Mouse (Mus musculus): ENCODE measurements around the gene Ephx1. TPM values are rescaled to one million over a fixed set of nuclear protein-coding genes. Genes with fewer than 3 reads are reported as not detected.

The Ephx1 gene
- polyA plus RNA-seq, 1 experiment from 2014 or later: 0.87 TPM

DNA sequence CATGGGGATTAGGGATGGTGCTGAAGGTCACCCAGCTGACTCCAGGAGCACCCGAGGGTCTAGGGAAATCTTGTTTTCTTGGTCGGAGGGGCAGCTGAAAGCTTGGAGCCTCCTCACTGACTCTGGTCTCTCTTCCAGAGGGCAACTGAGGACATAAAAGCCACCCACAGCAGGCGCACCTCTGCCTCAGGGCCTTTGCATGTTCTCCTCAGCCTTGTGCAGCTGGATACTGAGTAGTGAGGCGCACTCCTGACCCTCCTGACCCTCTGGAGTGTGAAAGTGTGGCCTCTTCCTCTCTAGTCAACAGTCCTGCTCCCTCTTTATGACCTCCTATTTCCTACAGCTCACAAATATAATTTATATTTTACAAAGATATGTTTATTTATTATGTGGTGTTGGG lies 4.7 kb downstream of the Ephx1 start:
- DNase-seq (ENCODE audit: low spot score, missing footprints) (no peak), ATAC-seq (ENCODE audit: low FRiP score) (no peak)
- no peaks in the 10 kb centered on the region; the same call in 1 of the 2 replicates for H3K27me3 ChIP-seq (ENCODE audit: control insufficient read depth, insufficient read depth, low read length)
- H3K4me3 ChIP-seq (ENCODE audit: low read depth, low read length): no peak overlapping the region
- WGBS: 71% methylated on average over 4 of the region's 4 CpGs
- H3K27ac ChIP-seq (ENCODE audit: low read depth, low read length): no peak overlapping the region
- peaks cover 5% of the 10 kb centered on the region for H3K4me1 ChIP-seq (ENCODE audit: control insufficient read depth, insufficient read depth, low read length)
- no peaks in the 10 kb centered on the region for H3K9me3 ChIP-seq (ENCODE audit: control insufficient read depth, low read length)
- H3K4me2 ChIP-seq: no peak overlapping the region
- H3K36me3 ChIP-seq (ENCODE audit: control insufficient read depth, insufficient read depth, low read length): no peaks in the 10 kb centered on the region
- no peak overlapping the region for H3K9ac ChIP-seq (ENCODE audit: low read length)

DNA sequence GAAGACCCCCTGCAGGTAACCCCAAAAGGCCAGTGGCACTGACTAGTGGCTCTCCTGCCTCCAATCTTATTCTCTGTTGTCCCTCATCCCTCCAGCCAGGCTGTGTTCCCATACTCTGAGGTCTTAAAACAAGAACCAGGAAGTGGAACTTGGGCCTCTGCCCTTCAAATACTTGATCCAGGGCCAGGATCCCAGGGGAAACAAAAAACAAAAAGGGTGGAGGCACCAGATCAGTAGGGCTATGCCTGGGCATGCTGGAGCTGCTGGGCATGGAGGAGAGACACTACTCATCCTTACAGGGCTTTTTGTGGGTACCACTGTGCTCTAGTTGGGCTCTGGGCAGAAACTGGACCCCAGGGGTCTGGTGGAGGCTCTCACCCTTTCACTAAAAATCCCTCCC lies 5.1 kb downstream of the Ephx1 start:
- ATAC-seq (ENCODE audit: low FRiP score): no peak
- H3K4me2 ChIP-seq: no peak overlapping the region
- no peaks in the 10 kb centered on the region; the same call in 1 of the 2 replicates for H3K27me3 ChIP-seq (ENCODE audit: control insufficient read depth, insufficient read depth, low read length)

DNA sequence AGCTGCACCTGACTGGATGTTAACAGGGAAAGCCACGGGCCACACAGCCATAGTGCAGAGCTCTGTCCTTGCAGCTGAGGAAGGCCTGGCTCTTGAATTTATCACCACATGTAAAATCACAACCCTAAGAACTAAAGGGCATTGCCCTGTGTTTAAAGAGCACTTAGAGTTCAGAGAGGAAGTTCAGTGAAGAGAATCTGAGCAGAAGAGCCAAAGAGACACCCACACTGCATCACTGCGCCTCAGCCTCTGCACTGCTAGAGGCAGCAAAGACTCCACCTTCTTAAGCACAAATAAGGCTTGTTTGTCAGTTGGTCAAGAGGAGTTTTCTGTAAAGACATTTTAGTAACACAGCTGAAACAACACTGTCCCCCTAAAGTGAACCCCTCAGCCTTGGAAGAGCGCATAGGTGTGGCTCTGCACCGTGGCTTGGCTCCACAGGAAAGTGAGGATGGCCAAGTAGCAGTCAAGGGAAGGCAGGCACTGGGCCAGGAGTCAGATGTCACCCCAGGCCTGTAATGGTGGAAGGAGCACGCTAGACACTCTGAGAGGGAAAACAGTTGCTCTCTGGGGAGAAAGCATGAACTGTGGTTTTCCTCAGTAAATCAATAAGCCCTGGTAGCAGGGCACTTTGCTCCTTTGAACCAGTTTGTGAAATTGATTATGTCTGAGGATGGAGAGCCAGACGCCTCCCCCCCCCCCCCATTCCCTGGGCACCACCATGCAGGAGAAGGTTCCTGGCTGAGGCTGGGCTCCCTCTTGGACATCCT lies 5.8 kb downstream of the Ephx1 start:
- Histone ChIP-seq H3K27ac (ENCODE audit: low read depth, low read length) (no peak overlapping the region), H3K27me3 (ENCODE audit: control insufficient read depth, insufficient read depth, low read length) (no peaks in the 10 kb centered on the region; the same call in 1 of the 2 replicates), H3K36me3 (ENCODE audit: control insufficient read depth, insufficient read depth, low read length) (no peaks in the 10 kb centered on the region), H3K4me2 (no peak overlapping the region), H3K9ac (ENCODE audit: low read length) (no peak overlapping the region), H3K4me3 (ENCODE audit: low read depth, low read length) (no peak overlapping the region), H3K9me3 (ENCODE audit: control insufficient read depth, low read length) (no peaks in the 10 kb centered on the region), H3K4me1 (ENCODE audit: control insufficient read depth, insufficient read depth, low read length) (peaks cover 5% of the 10 kb centered on the region)
- DNase-seq (ENCODE audit: low spot score, missing footprints): no peak
- WGBS: 70% methylated on average over 6 of the region's 6 CpGs
- ATAC-seq (ENCODE audit: low FRiP score): no peak

More for the DNA sequence above, 5.1 kb downstream of the Ephx1 start:
- Histone ChIP-seq H3K36me3 (ENCODE audit: control insufficient read depth, insufficient read depth, low read length) (no peaks in the 10 kb centered on the region), H3K27ac (ENCODE audit: low read depth, low read length) (no peak overlapping the region), H3K9me3 (ENCODE audit: control insufficient read depth, low read length) (no peaks in the 10 kb centered on the region), H3K4me1 (ENCODE audit: control insufficient read depth, insufficient read depth, low read length) (peaks cover 5% of the 10 kb centered on the region), H3K9ac (ENCODE audit: low read length) (no peak overlapping the region), H3K4me3 (ENCODE audit: low read depth, low read length) (no peak overlapping the region)
- DNase-seq (ENCODE audit: low spot score, missing footprints): no peak

DNA sequence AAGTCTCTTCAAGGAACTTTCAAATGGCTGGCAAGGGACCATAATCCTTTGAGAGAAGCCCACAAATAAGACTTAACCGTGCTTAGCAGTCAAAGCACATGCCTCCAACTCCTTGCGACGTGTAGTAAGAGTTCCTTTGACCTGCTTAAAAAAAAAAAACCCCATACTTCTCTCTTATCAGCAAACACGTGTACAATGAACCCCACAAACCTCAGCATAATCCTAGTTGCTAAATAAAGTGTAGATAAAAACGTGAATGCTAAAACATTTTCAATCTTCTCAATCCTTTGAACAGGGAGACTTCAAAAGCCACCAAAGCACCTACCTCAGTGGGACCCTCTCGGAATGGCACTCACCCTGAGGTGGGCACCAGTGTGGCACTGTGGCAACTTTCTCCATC lies 7.3 kb downstream of the Ephx1 start:
- Histone ChIP-seq H3K4me3 (ENCODE audit: low read depth, low read length) (no peak overlapping the region), H3K4me2 (no peak overlapping the region), H3K9me3 (ENCODE audit: control insufficient read depth, low read length) (no peaks in the 10 kb centered on the region), H3K9ac (ENCODE audit: low read length) (no peak overlapping the region), H3K27ac (ENCODE audit: low read depth, low read length) (no peak overlapping the region), H3K27me3 (ENCODE audit: control insufficient read depth, insufficient read depth, low read length) (no peaks in the 10 kb centered on the region; the same call in 1 of the 2 replicates), H3K36me3 (ENCODE audit: control insufficient read depth, insufficient read depth, low read length) (no peaks in the 10 kb centered on the region), H3K4me1 (ENCODE audit: control insufficient read depth, insufficient read depth, low read length) (peaks cover 5% of the 10 kb centered on the region)
- DNase-seq (ENCODE audit: low spot score, missing footprints): no peak
- 72% methylated on average over 6 of the region's 6 CpGs for WGBS
- no peak for ATAC-seq (ENCODE audit: low FRiP score)

DNA sequence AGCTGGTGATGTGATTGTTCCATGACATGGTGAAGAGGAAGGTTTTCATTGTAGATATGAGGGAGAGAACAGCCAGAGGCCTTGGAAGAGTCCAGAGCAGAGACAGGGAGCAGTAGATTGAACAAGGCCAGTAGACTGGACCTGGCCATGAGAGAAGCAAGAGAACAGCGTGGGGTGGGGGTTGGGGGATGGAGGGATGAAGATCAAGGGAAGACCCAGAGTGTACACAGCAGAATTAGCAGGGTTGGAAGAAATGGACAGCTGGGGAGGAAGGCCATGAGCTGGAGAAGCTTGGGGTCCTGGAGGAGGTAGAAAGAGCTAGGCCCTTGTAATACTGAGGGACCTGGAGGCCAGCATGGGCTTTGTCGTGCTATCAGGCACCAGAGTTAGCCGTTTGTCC lies 8.3 kb downstream of the Ephx1 start:
- 76% methylated on average over 3 of the region's 3 CpGs for WGBS

DNA sequence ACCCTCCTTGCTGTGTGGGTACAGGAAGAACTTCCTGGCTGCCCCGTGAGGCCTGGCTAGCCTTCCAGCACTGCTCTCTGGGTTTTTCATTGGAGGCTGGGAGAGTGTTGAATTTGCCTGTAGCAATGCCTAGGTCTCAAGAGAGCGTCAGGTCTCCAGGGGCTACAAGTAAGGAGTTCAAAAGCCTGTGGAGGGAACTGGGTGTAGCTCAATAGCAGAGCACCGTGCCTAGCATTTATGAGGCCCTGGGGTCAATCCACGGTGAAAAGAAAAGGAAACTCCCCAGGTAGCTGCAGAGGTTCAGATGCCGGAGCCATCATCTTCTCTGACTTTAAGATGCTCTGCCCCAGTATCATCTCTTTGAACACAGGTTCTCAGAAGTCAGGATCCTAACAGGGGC lies 9.1 kb downstream of the Ephx1 start:
- Histone ChIP-seq H3K4me1 (ENCODE audit: control insufficient read depth, insufficient read depth, low read length) (peaks cover 4% of the 10 kb centered on the region), H3K4me3 (ENCODE audit: low read depth, low read length) (no peak overlapping the region), H3K9ac (ENCODE audit: low read length) (no peak overlapping the region), H3K9me3 (ENCODE audit: control insufficient read depth, low read length) (no peaks in the 10 kb centered on the region), H3K4me2 (no peak overlapping the region), H3K27me3 (ENCODE audit: control insufficient read depth, insufficient read depth, low read length) (no peaks in the 10 kb centered on the region; the same call in 1 of the 2 replicates), H3K27ac (ENCODE audit: low read depth, low read length) (no peak overlapping the region), H3K36me3 (ENCODE audit: control insufficient read depth, insufficient read depth, low read length) (no peaks in the 10 kb centered on the region)
- DNase-seq (ENCODE audit: low spot score, missing footprints) (no peak), ATAC-seq (ENCODE audit: low FRiP score) (no peak)
- WGBS: 66% methylated on average over 5 of the region's 5 CpGs

More for the DNA sequence above, 8.3 kb downstream of the Ephx1 start:
- ATAC-seq (ENCODE audit: low FRiP score) (no peak), DNase-seq (ENCODE audit: low spot score, missing footprints) (no peak)
- Histone ChIP-seq H3K36me3 (ENCODE audit: control insufficient read depth, insufficient read depth, low read length) (no peaks in the 10 kb centered on the region), H3K27me3 (ENCODE audit: control insufficient read depth, insufficient read depth, low read length) (no peaks in the 10 kb centered on the region; the same call in 1 of the 2 replicates), H3K4me2 (no peak overlapping the region), H3K4me3 (ENCODE audit: low read depth, low read length) (no peak overlapping the region), H3K9me3 (ENCODE audit: control insufficient read depth, low read length) (no peaks in the 10 kb centered on the region), H3K27ac (ENCODE audit: low read depth, low read length) (no peak overlapping the region), H3K9ac (ENCODE audit: low read length) (no peak overlapping the region), H3K4me1 (ENCODE audit: control insufficient read depth, insufficient read depth, low read length) (peaks cover 5% of the 10 kb centered on the region)

DNA sequence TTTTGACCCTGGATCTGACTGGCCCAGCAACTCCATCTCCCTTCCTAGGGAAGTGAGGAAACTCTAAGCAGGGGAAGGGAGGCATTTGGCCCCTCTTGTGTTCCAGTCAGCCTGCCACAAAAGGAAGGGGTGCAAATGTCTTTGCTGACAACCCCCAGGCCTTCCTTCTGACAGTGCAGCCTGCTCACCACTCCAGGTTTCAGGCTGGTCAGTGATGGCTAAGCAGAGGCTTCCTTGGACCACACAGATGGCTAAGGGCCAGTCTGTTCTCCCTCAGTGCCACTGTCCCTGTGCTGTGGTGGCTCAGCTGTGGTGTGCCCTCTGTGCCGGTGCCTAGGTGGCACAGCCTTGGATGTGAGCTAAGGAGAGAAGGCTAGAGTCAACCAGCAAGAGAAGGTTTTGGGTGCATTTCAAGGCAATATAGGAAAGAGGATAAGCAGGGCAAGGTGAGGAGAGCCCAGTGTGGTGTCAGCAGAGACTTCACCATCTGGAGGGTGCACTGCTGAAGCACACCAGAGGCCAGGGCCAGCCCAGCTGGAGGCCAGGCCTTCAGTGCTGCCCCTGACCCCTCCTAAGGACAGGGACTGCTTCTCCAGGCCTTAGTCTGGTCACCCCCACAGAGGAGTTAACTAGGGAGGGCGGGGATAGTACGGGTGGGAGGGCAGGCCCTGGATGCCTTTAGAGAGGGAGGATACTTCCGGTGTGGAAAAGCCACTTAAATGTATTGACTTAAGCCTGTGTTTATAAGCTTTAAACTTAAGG lies 10.4 kb downstream of the Ephx1 start:
- Histone ChIP-seq H3K4me1 (ENCODE audit: control insufficient read depth, insufficient read depth, low read length) (no peaks in the 10 kb centered on the region), H3K9ac (ENCODE audit: low read length) (no peak overlapping the region), H3K9me3 (ENCODE audit: control insufficient read depth, low read length) (no peaks in the 10 kb centered on the region), H3K4me2 (no peak overlapping the region), H3K27ac (ENCODE audit: low read depth, low read length) (no peak overlapping the region), H3K4me3 (ENCODE audit: low read depth, low read length) (no peak overlapping the region), H3K27me3 (ENCODE audit: control insufficient read depth, insufficient read depth, low read length) (no peaks in the 10 kb centered on the region), H3K36me3 (ENCODE audit: control insufficient read depth, insufficient read depth, low read length) (no peaks in the 10 kb centered on the region)
- DNase-seq (ENCODE audit: low spot score, missing footprints) (no peak), ATAC-seq (ENCODE audit: low FRiP score) (no peak)
- 65% methylated on average over 4 of the region's 4 CpGs for WGBS

DNA sequence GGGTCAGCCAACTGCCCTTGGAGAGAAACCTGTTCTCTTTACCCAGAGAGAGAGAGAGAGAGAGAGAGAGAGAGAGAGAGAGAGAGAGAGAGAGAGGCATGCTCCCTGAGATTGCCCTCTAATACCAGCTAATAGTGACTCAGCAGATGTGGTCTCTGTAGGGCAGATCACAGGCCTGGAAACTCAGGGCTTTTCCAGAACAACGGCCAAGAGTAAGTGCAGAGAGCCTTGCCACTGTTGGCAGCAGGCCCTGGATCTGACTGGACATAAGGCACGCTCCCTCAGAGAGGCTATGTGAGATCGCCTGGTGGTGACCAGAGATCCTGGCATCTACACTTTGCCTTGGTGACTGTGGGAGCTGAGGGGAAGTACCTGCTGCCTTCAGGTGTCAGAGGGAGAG lies 10.9 kb downstream of the Ephx1 start:
- no peaks in the 10 kb centered on the region for H3K9me3 ChIP-seq (ENCODE audit: control insufficient read depth, low read length)
- H3K27ac ChIP-seq (ENCODE audit: low read depth, low read length): no peak overlapping the region
- no peaks in the 10 kb centered on the region for H3K27me3 ChIP-seq (ENCODE audit: control insufficient read depth, insufficient read depth, low read length)
- no peak overlapping the region for H3K9ac ChIP-seq (ENCODE audit: low read length)
- H3K36me3 ChIP-seq (ENCODE audit: control insufficient read depth, insufficient read depth, low read length): no peaks in the 10 kb centered on the region
- ATAC-seq (ENCODE audit: low FRiP score): no peak
- no peak overlapping the region for H3K4me2 ChIP-seq
- 86% methylated on average over 3 of the region's 3 CpGs for whole genome bisulfite sequencing
- H3K4me3 ChIP-seq (ENCODE audit: low read depth, low read length): no peak overlapping the region
- no peak for DNase-seq (ENCODE audit: low spot score, missing footprints)
- no peaks in the 10 kb centered on the region for H3K4me1 ChIP-seq (ENCODE audit: control insufficient read depth, insufficient read depth, low read length)

DNA sequence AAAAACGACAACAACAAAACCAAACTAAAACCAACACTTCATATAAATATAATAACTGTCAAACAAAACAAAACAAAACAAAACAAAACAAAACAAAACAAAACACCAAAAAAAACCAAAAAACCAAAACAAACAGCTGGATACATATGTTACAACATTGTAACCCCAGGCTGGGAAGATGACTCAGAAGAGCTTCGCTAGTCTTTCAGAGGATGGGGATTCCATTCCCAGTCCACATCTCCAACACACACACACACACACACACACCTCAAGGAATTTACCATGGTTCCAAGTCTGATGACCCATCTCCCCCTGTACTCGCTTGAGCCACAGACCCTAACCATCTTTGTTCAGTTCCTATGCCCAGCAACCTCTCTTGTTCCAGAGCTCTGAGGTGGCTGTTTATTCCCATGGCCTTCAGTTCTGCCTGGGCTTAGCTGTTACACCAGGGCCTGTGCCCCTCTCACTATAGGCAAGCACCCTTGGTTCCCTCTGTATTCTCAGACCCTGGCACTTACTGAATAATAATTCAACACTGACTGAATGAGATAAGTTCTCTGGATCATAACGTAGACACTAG lies 11.6 kb downstream of the Ephx1 start:
- WGBS: 91% methylated on average over 4 of the region's 4 CpGs
- Histone ChIP-seq H3K4me1 (ENCODE audit: control insufficient read depth, insufficient read depth, low read length) (no peaks in the 10 kb centered on the region), H3K4me2 (no peak overlapping the region), H3K9ac (ENCODE audit: low read length) (no peak overlapping the region), H3K4me3 (ENCODE audit: low read depth, low read length) (no peak overlapping the region), H3K27ac (ENCODE audit: low read depth, low read length) (no peak overlapping the region), H3K27me3 (ENCODE audit: control insufficient read depth, insufficient read depth, low read length) (no peaks in the 10 kb centered on the region), H3K9me3 (ENCODE audit: control insufficient read depth, low read length) (no peaks in the 10 kb centered on the region), H3K36me3 (ENCODE audit: control insufficient read depth, insufficient read depth, low read length) (no peaks in the 10 kb centered on the region)
- no peak for DNase-seq (ENCODE audit: low spot score, missing footprints)
- ATAC-seq (ENCODE audit: low FRiP score): no peak

Data from midbrain, embryonic 11.5 days (tissue).